Mouse (Mus musculus) ES-Bruce4 (cell line): ENCODE measurements around the gene Repin1. TPM values are rescaled to one million over a fixed set of nuclear protein-coding genes. Genes with fewer than 3 reads are reported as not detected.

Experiments used
- H3K27ac ChIP-seq: 2 replicates; pipeline ENCODE4 v1.5.1; 2012; ENCODE audit warnings: low read length, inconsistent platforms; ENCODE audit not compliant: insufficient read depth
- H3K27me3 ChIP-seq: 2 replicates; pipeline ENCODE4 v1.6.1; 2012; ENCODE audit warnings: mild to moderate bottlenecking, low read length, inconsistent platforms; ENCODE audit not compliant: control insufficient read depth, poor library complexity, insufficient read depth, severe bottlenecking
- H3K36me3 ChIP-seq: 2 replicates; pipeline ENCODE4 v1.6.1; 2012; ENCODE audit warnings: inconsistent platforms, mild to moderate bottlenecking, low read length, moderate library complexity; ENCODE audit not compliant: control insufficient read depth, poor library complexity, insufficient read depth, severe bottlenecking
- H3K4me1 ChIP-seq: one replicate; pipeline ENCODE4 v1.8.1; 2011; ENCODE audit warnings: low read length; ENCODE audit not compliant: control insufficient read depth, insufficient read depth
- H3K4me3 ChIP-seq: 2 replicates; pipeline ENCODE4 v1.5.1; 2011; ENCODE audit warnings: low read depth, mild to moderate bottlenecking, low read length
- H3K9ac ChIP-seq: 2 replicates; pipeline ENCODE4 v1.6.1; 2012; ENCODE audit warnings: low read depth, mild to moderate bottlenecking, inconsistent platforms; ENCODE audit not compliant: poor library complexity, severe bottlenecking
- H3K9me3 ChIP-seq: replicated peaks from 2 replicates; pipeline ENCODE4 v1.6.1; 2012; ENCODE audit warnings: mild to moderate bottlenecking, low read length, inconsistent platforms; ENCODE audit not compliant: control insufficient read depth, poor library complexity, insufficient read depth, severe bottlenecking
- CTCF ChIP-seq: IDR thresholded peaks from one replicate; pipeline ENCODE4 v1.8.1; 2011; ENCODE audit warnings: low read depth, low read length
- EP300 ChIP-seq: IDR thresholded peaks from 2 replicates; pipeline ENCODE4 v1.6.1; 2011; ENCODE audit warnings: low read depth, low read length; ENCODE audit not compliant: insufficient read depth
- POLR2A ChIP-seq: IDR thresholded peaks from one replicate; pipeline ENCODE4 v1.8.1; 2011; ENCODE audit warnings: low read length; ENCODE audit not compliant: insufficient read depth
- polyA plus RNA-seq: library from polyadenylated mRNA; stranded (reverse); fragments of >200 nt; gene quantifications from 2 replicates; pipeline ENCODE4 v1.2.4, GENCODE M21; 2011; ENCODE audit warnings: low read depth; ENCODE audit not compliant: missing spikeins, insufficient read depth, insufficient read length

The Repin1 gene
- polyA plus RNA-seq, 1 experiment: 12.5 TPM

GRCm38 (mm10) chr6:48566312-48566711 lies 27.4 kb upstream of the Repin1 start:
- TF ChIP-seq EP300 (no peak), CTCF (no peak), POLR2A (no peak)
- H3K36me3 ChIP-seq: no peaks in the 10 kb centered on the region
- H3K4me3 ChIP-seq: no peak overlapping the region
- no peak overlapping the region for H3K27ac ChIP-seq
- H3K9me3 ChIP-seq: no peaks in the 10 kb centered on the region
- no peaks in the 10 kb centered on the region for H3K27me3 ChIP-seq
- no peaks in the 10 kb centered on the region for H3K4me1 ChIP-seq
- H3K9ac ChIP-seq: no peak overlapping the region

- H3K4me3 ChIP-seq: no peak overlapping the region
- no peaks in the 10 kb centered on the region for H3K36me3 ChIP-seq
- H3K27me3 ChIP-seq: no peaks in the 10 kb centered on the region
- no peaks in the 10 kb centered on the region for H3K9me3 ChIP-seq
- no peak for TF ChIP-seq CTCF
- TF ChIP-seq EP300: no peak
- TF ChIP-seq POLR2A: no peak
- no peak overlapping the region for H3K9ac ChIP-seq
- no peak overlapping the region for H3K27ac ChIP-seq
- no peaks in the 10 kb centered on the region for H3K4me1 ChIP-seq
These were observed 25.4 kb upstream of the Repin1 start for GRCm38 (mm10) chr6:48568036-48568984.

GRCm38 (mm10) chr6:48569065-48569807 lies 24.4 kb upstream of the Repin1 start:
- Histone ChIP-seq H3K27me3 (no peaks in the 10 kb centered on the region), H3K36me3 (no peaks in the 10 kb centered on the region), H3K9me3 (no peaks in the 10 kb centered on the region), H3K4me3 (no peak overlapping the region), H3K27ac (no peak overlapping the region), H3K4me1 (no peaks in the 10 kb centered on the region), H3K9ac (no peak overlapping the region)
- no peak for TF ChIP-seq POLR2A
- no peak for TF ChIP-seq CTCF
- no peak for TF ChIP-seq EP300

GRCm38 (mm10) chr6:48572014-48572413 lies 21.7 kb upstream of the Repin1 start:
- Histone ChIP-seq H3K27me3 (no peaks in the 10 kb centered on the region), H3K27ac (no peak overlapping the region), H3K4me1 (no peaks in the 10 kb centered on the region), H3K36me3 (no peaks in the 10 kb centered on the region), H3K9me3 (no peaks in the 10 kb centered on the region), H3K4me3 (no peak overlapping the region), H3K9ac (no peak overlapping the region)
- TF ChIP-seq EP300 (no peak), CTCF (no peak), POLR2A (no peak)

GRCm38 (mm10) chr6:48572572-48573061 lies 21.1 kb upstream of the Repin1 start, which contains the start of gene Rarres2:
TSS of gene Rarres2 (minus strand) at chr6:48572789.
- Histone ChIP-seq H3K36me3 (no peaks in the 10 kb centered on the region), H3K27me3 (no peaks in the 10 kb centered on the region), H3K9me3 (no peaks in the 10 kb centered on the region), H3K27ac (no peak within 1 kb of the TSS), H3K4me3 (no peak within 1 kb of the TSS), H3K4me1 (no peaks in the 10 kb centered on the region), H3K9ac (no peak within 1 kb of the TSS)
- TF ChIP-seq CTCF (no peak), POLR2A (no peak), EP300 (no peak)
